Mouse (Mus musculus): ENCODE results near the gene Tiam1.

Tiam1 gene

DNA sequence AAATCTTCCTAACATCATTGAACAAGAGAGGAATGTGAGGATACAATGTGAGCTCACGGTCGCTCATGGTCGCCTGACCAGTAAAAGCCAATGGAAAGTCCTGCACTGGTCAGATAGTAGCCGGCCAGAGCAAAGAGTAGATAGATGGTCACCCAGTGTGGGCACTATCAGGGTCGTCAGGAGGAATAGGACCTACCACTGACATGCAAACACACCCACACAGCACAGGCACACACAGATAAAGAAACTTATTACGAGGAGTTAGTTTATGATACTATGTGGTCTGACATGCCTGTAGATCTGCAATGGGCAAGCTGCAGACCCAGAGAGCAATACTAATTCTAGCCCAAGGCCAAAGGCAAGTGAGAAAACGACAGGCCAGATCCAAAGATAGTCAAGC is 92.5 kb downstream of the Tiam1 start:
- no peak for DNase-seq (ENCODE audit: low read depth, low spot score)

DNA sequence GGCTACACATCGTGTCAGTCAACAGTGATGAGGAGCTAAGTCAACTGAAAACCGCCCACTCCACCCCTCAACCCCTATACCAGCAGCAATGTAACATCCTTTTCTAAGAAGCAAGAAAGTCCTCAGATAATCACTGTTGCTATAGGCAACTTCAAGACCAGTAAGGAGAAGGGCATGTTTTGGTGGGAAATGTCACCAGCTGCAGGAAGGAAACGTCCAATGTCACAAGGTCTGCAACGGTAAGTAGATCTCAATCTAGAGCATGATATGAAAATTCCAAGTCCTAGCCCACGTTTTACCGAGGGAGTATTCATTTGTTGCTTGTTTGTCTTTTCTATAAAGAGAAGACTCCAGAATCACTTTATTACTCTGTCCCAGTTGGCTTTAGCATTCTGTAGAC is 95.7 kb downstream of the Tiam1 start:
- DNase-seq (ENCODE audit: low read depth, low spot score): no peak

DNA sequence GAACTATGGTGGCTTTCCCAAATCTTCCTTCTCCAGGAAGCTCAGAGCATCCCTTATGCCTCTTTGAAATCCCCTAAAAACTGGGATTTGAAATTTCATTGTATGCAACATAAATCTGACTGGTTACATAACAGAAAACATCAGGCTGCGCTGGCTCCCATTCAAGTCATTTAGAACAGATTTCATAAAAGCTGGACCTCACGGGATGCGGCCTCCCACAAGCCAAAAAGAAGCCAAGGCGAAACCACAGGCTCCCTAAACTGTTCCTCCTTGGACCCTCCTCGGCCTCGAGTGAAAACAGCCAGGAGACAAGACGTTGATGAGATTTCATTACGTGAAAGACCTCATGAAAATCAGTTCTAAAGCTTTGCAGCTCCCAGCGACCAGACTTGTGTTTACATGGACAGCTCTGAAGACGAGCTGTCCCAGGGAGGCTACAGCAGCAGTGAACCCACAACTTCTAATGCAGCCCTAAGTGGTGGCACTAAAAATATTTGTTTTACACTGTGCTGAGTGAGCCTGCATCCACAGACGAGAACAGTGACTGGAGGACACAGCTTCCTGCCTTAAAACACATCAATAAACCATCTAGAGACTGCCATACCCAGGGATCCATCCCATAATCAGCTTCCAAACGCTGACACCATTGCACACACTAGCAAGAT is 96.9 kb downstream of the Tiam1 start:
- no peak for DNase-seq (ENCODE audit: low read depth, low spot score)

DNA sequence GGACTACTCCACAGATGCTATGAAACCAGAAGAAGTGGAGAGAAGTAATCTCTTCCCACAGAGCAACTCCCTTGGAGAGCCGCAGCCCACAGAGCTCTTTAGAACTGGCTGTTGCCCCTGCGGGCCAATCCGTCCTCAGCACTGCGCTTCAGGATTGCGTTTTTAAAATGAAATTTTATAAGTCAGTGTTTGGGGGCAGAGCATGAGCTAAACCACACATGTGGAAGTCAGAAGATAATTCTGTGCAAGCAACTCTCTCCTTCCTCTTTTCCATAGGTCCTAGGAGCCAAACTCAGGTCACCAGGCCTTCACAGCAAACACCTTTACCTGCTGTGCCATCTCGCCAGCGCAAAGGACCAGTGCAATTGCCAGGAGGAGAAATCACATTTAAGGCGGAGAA is 98.0 kb downstream of the Tiam1 start:
- DNase-seq (ENCODE audit: low read depth, low spot score): no peak

DNA sequence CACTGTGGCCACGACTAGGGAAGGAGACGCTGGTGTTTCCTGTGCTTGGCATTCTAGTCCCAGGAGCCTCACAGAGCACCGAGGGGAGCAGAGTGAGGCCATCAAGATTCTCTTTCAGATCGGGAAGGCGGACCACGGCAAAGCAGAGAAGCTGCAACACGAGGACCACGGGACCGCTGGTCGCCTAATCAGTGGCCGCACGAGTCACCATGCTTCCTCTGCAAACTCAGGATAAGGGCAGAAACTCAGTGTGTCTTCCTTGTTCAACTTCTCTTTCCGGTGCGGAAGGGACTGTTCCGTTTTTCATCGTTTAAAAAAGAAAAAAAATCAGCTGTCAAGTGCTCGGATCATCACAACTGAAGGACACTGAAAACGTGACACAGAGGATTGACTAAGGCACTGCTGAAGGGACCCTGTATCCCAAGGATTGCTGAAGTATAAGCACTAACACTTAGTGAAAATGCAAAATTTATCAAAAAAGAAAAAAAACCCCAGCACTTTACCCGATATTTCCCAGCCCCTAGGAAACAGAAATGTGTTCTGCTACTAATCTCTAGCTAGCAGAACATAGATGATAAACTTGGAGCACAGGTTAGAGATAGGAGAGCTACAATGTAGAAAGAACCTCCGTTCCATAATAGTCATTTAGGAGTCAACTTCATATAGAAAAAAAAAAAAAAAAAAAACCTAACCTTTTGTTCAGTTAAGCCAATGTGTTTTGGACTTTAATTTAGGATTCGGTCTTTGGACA is 99.4 kb downstream of the Tiam1 start:
- DNase-seq (ENCODE audit: low read depth, low spot score): peak; percentile 19

DNA sequence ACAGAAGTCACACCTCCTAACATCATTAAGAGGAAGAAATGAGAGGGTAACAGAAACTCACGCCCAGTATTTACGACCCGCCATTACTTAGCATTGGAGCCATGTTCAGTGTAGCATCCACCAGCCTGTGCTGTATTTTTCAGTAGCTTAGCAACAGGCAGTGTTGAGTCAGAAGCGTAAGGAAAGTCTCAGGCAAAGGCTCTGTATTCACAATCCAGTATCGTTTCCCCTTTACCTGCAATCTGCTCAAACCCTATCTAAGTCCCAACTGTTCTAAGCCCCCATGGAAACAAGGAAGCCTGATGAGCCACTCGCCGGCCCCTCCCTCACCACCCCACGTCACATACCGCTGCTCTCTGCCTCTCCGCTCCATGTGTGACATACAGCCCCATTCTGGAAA is 100.7 kb downstream of the Tiam1 start:
- DNase-seq (ENCODE audit: low read depth, low spot score): peak; percentile 11

DNA sequence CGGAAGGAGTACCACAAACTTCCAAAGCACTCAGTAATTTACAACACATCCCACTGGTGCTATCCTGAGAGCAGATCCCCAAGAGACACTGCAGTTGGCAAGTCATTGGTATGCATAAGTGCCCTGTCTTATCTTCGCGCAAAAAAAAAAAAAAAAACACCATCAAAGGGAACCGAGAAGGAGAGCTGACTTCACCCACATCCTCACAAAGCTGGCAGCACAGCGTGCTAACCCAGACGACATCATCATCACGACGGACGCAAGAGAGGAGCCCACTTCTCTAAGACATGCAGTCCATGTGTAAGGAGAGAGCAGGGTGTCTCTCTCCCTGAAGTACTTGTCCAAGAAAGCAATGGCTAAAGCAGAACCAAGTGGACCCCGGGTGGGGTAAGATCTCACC is 101.2 kb downstream of the Tiam1 start:
- DNase-seq (ENCODE audit: low read depth, low spot score): peak; percentile 56

DNA sequence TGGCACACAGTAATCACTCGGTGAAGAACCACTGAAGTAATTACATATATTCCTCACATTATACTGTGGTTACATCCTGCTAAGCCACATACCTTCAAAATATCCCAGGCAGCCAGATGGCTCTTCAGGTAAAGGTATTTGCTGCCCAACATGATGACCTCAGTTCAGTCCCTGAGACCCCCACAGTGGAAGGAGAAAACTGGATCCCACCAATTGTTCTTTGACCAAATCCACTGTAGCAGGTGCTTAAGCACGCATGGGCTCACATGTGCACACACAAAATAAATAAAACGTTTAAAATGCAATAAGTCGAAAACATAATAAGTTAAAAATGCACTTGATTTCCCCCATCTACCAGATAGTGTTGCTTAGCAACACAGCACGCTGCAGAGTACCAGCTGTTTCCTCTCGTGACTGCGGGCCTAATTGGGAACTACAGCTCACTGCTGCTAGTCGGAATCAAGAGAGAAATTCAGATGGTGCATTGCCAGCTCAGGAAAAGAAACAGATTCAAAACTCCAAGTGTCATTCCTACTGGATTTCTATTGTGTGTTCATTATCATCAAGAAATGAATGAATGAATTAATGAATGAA is 102.7 kb downstream of the Tiam1 start:
- DNase-seq (ENCODE audit: low read depth, low spot score): peak; percentile 49

DNA sequence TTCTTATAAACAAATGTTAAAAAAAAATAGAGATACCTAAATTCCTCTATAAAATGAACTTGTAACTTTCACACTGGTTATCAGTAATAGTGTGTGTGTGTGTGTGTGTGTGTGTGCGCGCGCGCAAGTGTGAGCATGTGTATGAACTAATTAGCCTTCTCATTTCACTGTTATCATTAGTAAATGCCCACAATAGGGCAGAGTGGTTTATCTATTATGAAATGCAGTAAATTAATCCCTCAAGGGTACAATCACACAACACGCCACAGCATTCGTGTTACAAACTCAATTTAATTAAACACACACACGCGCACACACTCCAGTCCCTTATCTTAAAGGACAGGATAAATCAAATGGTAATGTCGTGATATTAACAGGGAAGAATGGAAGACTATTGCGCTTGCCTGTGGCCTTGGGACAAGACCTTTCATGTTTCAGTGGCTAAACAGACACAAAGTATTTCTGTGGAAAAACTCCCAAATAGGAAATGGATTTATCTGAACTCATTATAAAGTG is 107.9 kb downstream of the Tiam1 start:
- no peak for DNase-seq (ENCODE audit: low read depth, low spot score)

DNA sequence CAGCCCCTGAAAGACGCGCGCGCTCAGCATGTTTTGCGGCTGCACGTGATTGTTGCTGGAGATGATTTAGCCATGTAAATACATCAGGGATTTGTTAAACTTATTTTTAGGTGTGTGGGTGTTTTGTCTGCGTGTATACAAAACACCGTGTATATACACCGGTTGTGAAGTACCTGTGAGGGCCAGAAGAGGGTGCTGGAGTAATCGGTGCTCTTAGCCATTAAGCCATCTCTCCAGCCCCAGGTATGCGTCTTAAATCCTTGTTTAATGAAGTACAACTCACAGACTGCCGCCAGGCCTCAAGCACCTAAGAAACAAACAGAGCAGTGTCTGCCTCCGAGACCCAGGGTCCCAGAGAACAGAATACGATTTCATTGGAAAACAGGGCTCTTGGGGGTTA is 113.2 kb downstream of the Tiam1 start:
- no peak for DNase-seq (ENCODE audit: low read depth, low spot score)

DNA sequence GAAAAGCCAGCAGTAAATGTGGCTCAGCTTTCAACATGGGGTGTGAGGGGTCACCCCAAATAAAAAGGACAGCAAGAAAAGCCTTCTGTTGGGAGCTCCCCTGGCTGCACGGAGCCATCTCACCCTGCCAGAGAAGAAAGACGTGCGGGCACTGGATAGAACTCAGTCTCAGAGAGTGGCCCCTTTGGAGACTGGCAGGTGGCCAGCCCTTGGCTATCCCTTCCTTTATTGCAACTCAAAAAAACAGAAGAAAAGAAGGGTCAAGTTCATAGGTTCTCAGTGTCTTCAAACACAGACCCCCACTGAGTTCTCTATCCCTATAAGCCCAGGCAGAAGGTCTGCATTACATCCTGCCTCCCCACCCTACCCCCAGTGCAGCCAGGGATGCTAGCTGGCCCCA is 115.7 kb downstream of the Tiam1 start:
- no peak for DNase-seq (ENCODE audit: low read depth, low spot score)

DNA sequence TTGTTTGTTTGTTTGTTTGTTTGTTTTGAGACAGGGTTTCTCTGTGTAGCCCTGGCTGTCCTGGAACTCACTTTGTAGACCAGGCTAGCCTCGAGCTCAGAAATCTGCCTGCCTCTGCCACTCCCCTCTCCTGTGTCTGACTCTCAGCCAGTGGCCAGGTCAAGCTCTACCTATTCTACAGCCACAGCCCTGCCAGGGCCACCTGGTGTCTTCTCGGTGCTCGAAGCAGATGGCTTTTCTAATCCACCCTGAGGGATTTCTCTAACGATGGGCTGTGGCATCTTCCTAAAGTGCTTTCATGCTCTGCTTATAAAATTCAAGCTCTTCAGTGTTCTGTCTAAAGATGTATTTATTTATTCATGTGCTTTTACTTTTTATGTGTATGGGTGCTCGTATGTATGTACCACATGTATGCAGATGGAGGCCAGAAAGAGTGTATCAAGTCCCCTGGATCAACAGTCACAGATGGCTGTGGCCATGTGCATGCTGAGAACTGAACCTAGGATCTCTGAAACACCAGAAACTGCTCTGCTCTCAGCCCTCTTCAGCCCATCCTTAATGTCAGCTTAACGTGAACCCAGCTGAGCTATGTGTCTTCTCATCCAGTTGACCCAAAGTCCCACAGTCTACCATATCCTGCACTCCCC is 117.9 kb downstream of the Tiam1 start:
- no peak for DNase-seq (ENCODE audit: low read depth, low spot score)

DNA sequence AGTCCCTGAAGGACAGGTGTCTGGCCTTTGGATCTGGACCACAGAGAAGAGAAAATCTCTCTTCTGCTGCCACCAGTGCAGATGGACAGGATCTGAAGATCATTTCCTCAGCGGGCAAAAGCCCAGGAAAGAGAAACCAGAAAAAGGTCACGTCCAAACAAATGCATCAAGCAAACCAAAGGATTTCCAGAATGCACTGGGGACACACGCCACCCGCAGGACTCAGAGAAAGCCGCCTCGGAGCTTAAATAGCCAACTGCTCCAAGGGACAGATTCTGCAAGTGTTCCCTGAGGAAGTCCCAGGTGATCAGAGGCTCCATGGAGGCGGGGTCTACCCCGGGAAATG is 119.9 kb downstream of the Tiam1 start:
- DNase-seq (ENCODE audit: low read depth, low spot score): no peak

DNA sequence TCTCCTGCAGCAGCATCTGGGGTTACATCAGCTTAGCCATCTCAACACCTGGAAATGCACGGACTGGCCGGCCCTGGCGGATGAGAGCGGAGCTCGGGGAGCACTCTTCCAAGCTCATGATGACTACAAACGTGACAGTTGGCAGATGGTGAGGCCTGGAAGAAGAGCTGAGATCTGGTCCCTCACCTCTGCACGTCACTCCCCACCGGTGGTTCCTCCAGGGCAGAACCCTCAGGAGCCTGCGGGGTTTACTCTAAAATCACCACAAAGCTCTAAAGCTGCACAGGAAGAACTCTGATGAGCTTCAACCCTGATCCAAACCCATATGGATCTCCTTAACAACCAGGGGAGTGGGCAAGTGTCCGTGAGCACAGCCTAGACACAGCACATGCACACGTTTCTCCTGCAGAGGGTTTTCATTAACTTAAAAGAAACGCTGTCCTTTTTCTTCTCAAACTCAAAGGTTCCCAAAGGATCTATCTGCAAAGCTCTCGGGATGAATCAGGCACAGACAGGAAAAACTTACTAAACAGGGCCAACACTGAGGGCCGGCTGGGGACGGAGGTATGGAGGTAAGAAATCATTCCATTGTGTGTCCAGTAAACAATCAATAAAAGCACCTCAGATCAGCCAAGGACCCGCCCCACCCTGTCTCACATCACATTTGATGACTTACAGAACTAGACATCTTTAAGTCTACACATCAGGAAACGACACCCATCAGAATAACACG is 120.5 kb downstream of the Tiam1 start:
- DNase-seq (ENCODE audit: low read depth, low spot score): no peak

DNA sequence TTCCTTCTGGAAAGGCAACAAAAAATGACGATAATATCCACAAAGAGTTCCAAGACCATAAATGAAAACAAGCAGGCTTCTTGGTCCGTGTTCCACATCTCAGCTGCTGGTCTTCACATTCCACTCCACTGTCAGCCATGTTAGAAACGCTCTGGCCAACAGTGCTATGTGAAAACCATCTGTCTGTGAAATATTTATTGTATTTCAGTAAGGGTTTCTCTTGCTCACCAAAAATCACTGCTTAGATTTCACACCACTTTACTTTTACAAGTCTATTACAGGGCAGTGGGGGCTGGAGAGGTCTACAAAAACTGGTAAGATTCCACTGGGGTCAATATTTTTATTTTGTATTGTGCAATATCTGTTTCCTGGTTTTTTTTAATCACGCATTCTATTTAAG is 127.5 kb downstream of the Tiam1 start:
- no peak for DNase-seq (ENCODE audit: low read depth, low spot score)

DNA sequence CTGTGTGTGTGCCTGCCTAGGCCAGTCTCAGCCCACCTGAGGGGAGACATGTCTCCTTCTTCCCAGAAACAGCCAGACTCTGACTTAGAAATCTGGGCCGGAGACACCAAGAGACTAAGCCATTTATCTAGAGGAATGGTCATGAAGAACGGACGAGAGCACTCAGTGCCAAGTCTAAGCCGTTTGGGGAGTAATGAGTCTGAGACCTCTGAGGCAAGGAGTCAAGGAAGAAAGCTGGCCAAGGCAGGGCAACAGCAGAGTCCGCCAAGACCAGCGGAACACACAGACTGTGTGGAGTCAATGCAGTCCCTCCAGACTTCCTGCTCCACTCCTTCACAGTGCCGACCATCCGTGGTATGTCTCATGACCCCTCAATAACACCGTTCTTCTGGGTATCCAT is 129.0 kb downstream of the Tiam1 start:
- DNase-seq (ENCODE audit: low read depth, low spot score): no peak

DNA sequence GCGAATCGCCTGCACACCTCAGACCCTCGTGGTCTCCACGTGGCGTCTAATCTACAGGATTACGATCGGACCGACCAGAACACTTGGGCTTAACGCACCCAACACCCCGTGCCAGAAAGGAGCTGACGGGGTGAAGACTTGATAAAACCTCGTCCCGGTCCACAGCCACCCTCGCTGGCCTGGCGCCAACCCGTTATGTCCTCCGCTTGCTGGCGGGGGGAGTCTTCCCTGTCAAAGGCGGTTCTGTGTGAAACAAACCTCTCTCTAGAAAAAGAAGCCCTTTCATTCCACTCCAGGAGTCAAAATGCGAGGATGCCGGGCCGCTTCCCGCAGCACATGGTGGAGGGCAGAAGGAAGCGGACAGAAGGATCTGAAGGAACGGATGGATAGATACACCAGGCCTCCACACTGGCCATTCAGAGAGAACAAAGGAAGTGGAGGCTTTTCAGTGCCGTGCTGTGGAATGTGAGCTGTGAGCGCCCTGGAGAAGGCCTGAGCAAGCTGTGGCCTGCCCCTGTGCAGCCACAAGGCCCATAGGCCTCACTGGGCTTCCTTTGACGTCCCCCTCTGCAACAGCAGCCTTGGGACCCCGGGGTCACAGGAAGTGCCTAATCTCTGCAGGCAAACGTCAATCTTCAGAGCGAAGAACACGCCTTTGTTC is 131.9 kb downstream of the Tiam1 start:
- DNase-seq (ENCODE audit: low read depth, low spot score): no peak

DNA sequence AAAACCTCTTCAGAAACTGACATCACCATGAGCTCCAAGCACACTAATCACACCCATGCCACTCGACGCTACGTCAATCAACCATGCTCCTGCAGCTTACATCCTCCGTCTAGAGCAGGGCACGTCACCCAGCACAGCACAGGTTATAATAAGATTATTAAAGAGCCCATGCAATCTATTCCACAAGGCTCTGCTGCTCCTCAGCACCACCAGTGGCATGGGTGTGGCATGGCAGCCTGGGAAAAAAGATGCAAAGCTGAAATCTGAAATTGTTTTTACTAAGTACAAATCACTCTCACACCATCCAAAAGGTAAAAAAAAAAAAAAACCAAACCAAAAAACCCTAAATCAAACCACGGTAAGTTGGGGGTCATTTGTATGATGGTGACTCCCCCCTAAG is 135.1 kb downstream of the Tiam1 start:
- no peak for DNase-seq (ENCODE audit: low read depth, low spot score)

DNA sequence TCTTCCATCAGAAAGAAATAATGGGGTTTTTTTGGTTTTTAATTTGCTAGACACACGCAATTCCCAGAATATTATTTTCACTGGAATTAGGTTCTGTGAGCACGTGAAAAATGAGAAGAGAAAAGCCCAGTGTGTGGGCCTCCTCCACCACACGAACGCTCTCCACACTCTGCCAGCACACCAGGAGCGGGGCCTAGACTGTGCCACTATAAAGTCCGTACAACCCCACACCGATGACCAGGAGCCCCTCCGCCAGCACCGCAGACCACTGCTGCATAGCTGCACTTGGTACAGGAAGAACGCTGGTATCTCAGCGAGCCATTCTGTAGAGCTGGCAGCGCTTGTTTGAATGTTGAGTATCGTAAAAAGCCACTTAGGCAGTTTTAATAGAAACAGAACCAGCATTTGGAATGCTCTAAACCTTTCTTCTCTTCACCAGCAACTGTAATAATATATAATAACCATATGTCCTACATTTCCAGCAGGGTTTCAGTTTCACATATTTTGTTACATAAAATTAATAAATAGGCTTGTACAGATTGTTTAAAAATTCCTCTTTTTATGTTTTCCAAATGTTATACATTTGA is 136.1 kb downstream of the Tiam1 start:
- no peak for DNase-seq (ENCODE audit: low read depth, low spot score)

DNA sequence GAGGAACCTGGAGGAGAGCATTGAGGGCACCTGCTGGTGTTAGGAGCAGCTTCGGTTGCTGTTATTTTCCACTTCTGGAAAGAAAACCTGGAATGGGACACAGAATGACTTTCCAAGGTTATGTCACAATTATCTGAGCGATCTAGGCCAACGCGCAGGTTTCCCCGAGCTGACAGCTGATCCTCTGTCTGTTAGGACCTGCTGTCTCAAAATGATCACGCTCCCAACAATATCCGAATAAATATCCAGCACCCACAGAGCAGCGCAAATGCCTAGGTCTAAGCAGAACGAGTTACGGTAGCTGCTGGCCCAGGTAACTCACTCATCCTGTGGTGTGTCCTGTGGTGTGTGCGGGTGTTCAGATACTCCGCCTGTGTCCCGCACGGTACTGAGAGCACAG is 140.0 kb downstream of the Tiam1 start:
- no peak for DNase-seq (ENCODE audit: low read depth, low spot score)

DNA sequence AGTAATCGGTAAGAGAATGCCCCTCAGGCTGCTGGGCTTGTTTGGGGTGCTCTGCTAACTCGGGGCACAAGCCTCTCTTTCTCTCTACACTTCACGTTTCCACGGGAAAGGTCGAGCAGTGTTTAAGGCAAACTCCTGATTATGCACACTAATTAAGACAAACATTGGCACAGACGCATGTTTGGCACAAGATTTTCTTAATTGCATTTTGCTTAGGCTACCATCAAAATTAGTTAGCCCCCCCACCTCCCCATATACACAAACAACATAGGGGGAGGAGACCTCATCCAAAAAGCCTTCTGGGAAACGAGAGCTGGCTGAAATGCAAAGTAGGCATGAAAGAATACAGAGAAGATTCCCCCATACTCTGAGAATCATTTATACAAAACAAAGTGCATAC is 148.4 kb downstream of the Tiam1 start:
- no peak for DNase-seq (ENCODE audit: low read depth, low spot score)
